ENCODE assay signal across 25 mouse cellular contexts in genomic region chr12:85695787-85696186, GRCm38 (mm10). TPM values are rescaled to one million over a fixed set of nuclear protein-coding genes. Genes with fewer than 3 reads are reported as not detected.
"Had no signal": no experiment of that assay in that cellular context is flagged by ENCODE, and none has a peak within 500 bp of the region (broad histone marks: within the 10 kb centered on the region; RNA-seq: fewer than 3 reads in every experiment).

No protein-coding gene starts in this region.

- H3K4me1 ChIP-seq: hindbrain, embryonic 13.5 days; hindbrain, embryonic 15.5 days; limb, embryonic 10.5 days; limb, embryonic 12.5 days; liver, embryonic 15.5 days had no signal

- H3K27ac ChIP-seq: heart, adult 2 months; heart, embryonic 13.5 days; heart, embryonic 15.5 days; hindbrain, embryonic 13.5 days; hindbrain, embryonic 15.5 days; hindbrain, postnatal 0 days; layer of hippocampus, adult 2 months; left cerebral cortex, adult 2 months; limb, embryonic 10.5 days; limb, embryonic 12.5 days; liver, embryonic 13.5 days; liver, embryonic 15.5 days had no signal

- H3K36me3 ChIP-seq: heart, embryonic 13.5 days; heart, embryonic 15.5 days; hindbrain, embryonic 13.5 days; hindbrain, embryonic 15.5 days; limb, embryonic 10.5 days; limb, embryonic 12.5 days; liver, embryonic 13.5 days; liver, embryonic 15.5 days had no signal

- DNase-seq: gastrocnemius, postnatal 14 days; gastrocnemius, postnatal 36 days; heart, adult 2 months; heart, postnatal 14 days; heart, postnatal 36 days; kidney, adult 2 months; kidney, adult 9 months; kidney, postnatal 10 days; kidney, postnatal 25 days; liver; liver, embryonic 13.5 days; liver, postnatal 0 days had no signal

- H3K4me2 ChIP-seq: heart, embryonic 11.5 days; heart, embryonic 13.5 days; heart, embryonic 15.5 days; hindbrain, embryonic 13.5 days; hindbrain, embryonic 15.5 days; limb, embryonic 12.5 days; liver, embryonic 11.5 days; liver, embryonic 13.5 days; liver, embryonic 15.5 days had no signal

- H3K9me3 ChIP-seq: heart, embryonic 13.5 days; heart, embryonic 15.5 days; hindbrain, embryonic 13.5 days; hindbrain, embryonic 15.5 days; limb, embryonic 10.5 days; limb, embryonic 12.5 days; liver, embryonic 13.5 days; liver, embryonic 15.5 days had no signal

- H3K9ac ChIP-seq: heart, embryonic 13.5 days; heart, embryonic 15.5 days; hindbrain, embryonic 13.5 days; hindbrain, embryonic 15.5 days; limb, embryonic 12.5 days; liver, embryonic 13.5 days; liver, embryonic 15.5 days; liver, postnatal 0 days had no signal

- H3K4me3 ChIP-seq: heart, adult 2 months; heart, embryonic 13.5 days; heart, embryonic 15.5 days; hindbrain, embryonic 13.5 days; hindbrain, embryonic 15.5 days; layer of hippocampus, adult 2 months; left cerebral cortex, adult 2 months; limb, embryonic 10.5 days; limb, embryonic 12.5 days; liver, embryonic 13.5 days; liver, embryonic 15.5 days had no signal

- H3K27me3 ChIP-seq: heart, embryonic 13.5 days; heart, embryonic 15.5 days; hindbrain, embryonic 13.5 days; hindbrain, embryonic 15.5 days; limb, embryonic 12.5 days; liver, embryonic 13.5 days; liver, embryonic 15.5 days had no signal

- ATAC-seq: hindbrain, postnatal 0 days; liver, postnatal 0 days had no signal

RNA-seq across cellular contexts. Expression of gene Batf, which starts 9.3 kb away (rescaled TPM):
- total RNA-seq: gastrocnemius, adult 8-10 months; gastrocnemius, postnatal 36 days; hindbrain, postnatal 0 days had no signal
